Mouse (Mus musculus) adrenal gland (tissue): ENCODE data around the gene Klf1.

Experiments used
- intact Hi-C: fragments of 180-260 bp; cut with DNase I; formaldehyde crosslinking; loops from one replicate; pipeline ENCODE4 v1.15.1; 2025
- long read RNA-seq, 2 experiments: library from polyadenylated mRNA; unstranded; transcript quantifications; one replicate each; pipeline ENCODE4 v2.0.0; 2020; ENCODE audit warnings: borderline replicate concordance in 1 of 2; ENCODE audit not compliant: insufficient replicate concordance in 1 of 2

The Klf1 gene
- long read RNA-seq, experiment 1 = 0 reads
- long read RNA-seq, experiment 2 = 0 reads

DNA sequence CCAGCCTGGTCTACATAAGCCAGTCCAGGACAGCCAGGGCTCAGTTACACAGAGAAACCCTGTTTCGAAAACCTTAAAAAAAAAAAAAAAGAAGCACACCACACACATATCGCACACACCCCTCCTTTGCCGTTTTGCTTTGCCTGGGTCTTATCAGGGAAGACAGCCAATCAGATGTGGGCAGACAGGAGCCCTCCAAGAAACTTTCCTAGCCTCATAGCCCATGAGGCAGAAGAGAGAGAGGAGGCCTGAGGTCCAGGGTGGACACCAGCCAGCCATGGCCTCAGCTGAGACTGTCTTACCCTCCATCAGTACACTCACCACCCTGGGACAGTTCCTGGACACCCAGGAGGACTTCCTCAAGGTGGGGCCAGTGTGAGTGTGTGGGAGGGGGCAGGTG is at the start of gene Klf1:
TSS of gene Klf1 (plus strand) at position 177 of the 400 bp plus-strand sequence.
- intact Hi-C loops = no loop called here

DNA sequence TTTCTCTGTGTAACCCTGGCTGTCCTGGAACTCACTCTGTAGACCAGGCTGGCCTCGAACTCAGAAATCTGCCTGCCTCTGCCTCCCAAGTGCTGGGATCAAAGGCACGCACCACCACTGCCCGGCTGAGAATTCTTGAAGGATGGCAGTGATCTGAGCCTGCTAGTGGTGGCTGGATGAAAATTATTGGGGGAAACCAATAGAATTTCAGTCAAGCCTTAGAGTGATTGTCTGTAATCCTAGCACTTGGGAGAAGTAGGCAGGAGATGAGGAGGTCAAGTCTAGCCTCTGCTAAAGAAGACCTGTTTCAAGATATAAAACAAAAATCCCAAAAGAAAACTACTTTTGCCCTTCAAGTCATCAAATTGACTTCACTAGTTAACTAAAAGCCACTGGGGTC is 45.3 kb upstream of the Klf1 start:
- intact Hi-C loops = no loop called here

DNA sequence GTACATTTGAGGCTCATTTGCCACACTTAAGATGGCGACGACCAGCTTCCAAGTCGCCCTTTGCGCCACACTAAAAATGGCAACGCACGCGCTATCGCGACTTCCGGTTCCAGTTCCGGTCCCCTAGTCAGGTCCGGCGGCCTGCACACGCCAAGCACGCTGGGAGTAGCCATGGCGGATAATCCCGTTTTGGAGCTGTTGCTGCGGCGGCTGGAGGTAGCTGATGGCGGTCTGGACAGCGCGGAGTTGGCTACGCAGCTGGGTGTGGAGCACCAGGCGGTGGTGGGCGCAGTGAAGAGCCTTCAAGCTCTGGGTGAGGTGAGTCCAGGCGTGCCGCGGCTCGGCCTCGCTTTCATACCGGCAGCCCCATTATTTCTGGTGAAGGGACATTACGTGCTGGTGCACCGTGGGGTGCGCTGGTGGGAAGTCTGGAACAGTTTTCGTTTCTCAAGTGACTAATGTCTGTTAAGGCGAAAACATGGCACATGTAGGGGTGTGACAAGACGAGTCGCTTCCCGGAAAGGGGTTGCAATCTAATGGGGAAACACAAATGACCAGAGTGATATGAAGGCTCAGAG is 44.8 kb upstream of the Klf1 start, which contains the start of gene Farsa:
TSS of gene Farsa (plus strand) at position 126 of the 578 bp plus-strand sequence.
- intact Hi-C loops = no loop called here

DNA sequence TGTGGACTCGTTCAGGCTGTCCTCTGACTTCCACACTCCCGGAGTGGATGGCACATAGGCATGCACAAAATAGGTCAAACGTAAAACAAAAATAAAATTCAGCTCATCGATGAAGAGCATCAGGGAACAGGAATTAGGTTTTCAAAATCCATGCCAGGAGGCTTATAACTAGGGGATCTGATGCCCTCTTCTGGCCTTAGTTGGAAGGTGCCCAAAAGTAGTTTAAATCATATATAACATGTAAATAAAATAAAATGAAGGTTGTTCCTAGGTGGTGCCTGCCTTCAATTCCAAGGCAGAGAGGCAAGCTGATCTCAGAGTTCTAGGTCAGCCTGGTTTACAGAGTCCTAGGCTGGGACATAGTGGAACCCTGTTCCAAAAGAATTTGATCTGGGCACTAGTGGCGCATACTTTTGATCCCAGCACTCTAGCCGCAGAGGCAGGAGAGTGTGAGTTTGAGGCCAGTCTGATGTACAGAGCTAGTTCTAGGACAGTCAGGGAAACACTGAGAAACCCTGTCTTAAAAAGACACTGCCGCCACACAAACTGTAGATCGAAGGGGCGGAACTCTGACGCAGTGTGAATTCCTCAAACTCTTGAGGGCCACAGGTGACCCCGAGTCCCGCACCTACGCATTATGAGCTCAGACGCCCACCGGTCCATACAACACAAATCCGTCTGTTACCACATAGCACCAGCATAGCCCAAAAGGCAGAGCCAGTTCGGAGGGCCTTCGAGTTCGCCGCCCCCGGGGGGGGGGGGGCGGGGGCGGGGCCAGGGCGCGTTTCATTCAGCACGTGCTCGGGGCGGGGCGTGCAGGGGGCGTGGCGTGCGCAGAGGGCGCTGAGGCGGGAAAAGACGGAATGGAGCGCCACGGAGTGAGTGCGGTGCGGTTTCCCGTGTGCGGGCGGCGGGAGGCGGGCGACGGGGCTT is 30.1 kb upstream of the Klf1 start, which contains the start of gene Syce2:
TSS of gene Syce2 (plus strand) at position 736 of the 933 bp plus-strand sequence.
- intact Hi-C loops = no loop called here

DNA sequence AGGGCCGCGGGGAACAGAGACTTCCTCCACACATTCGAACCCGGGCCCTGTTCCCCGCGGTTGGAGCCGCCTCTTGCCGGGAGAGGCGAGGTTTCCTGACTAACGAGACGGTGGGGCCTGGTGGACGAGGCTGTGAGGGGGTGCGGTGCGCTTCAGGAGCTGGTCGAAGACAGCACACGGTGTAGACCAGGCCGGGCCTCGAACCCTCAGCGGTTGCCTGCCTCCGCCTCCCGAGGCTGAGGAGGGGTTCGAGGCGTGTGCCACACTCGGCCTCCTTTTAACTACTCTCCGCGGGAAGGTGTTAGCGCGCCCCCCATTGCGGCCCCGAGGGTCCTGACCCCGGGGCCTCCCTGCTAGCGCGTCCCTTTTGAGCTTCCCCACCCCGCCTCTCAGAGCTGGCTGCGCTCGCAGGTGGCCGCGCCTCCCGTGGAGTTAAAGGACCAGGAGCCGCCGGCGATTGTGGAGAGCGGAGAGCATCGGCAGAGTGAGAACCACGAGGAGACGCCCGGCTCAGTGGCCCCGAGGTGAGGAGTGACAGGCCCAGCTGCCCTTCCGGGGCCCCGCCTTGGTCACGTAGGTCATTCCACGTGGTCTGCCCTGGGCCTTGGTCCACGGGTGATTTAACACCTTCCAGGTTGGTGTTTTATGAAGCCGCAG is 29.3 kb upstream of the Klf1 start:
- intact Hi-C loops = no loop called here

DNA sequence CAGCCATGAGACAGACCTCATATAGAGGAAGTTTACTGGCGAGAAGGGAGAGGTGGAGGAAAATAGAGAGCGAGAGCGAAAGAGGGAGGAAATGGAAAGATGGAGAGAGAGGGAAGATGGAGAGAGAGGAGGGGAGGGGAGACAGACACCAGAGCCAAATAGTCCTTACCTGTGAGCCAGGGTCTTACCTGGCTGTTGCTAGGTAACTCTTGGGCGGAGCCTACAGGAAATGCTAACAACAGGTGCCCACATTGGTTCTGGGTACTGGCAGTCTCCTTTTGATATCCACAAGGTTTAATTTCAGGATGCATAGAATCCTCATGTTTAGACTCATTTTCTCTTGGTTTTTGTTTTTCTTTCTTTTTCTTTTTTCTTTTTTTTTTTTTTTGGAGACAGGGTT is 28.7 kb upstream of the Klf1 start:
- intact Hi-C loops = no loop called here

DNA sequence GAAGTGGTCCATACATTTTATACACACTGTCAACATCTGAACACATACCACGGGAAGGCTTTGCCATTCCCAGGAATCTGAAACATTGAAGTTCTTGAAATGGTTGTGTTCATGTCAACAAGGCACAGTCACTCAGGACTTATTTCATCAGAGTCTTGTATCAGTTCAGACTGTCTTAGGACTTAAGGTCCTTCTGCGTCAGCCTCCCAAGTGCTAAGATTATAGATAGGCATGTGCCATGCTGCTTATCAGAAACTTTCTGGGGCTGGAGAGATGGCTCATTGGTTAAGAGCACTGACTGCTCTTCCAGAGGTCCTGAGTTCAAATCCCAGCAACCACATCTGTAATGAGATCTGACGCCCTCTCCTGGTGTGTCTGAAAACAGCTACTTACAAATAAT is 27.4 kb upstream of the Klf1 start:
- intact Hi-C loops = no loop called here

DNA sequence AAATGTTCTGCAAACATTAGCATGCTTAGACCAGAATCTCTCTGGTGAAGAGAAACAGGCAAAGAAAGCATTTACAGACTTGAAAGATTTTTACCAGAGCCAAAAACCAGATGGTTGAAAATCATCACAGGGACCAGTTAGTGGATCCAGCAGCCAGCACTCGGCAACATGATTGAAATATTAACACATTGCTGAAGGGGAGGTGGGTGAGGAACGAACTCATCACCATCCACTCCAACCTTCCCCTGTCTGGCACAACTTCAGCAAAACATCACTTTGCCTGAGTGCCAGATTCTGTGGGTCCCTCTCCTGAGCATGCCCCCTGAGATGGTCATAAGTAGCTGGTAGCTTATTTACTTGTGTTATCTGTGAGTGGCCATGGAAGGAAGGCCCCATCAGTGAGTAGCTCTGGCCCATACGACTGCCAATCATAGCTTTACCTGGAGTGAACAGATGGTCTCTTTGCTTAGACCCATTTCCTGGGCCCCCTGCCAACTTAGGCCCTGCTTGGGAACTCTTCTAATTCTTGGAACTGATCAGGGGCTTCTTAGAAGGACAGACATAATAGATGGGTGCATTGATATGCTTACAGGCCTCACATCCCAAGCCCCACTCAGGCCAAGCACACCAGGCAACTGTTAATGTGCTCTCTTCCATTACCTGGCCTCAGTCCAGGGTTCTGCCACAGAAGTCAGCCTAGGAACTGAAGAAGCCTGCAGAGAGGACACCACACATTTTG is 24.3 kb upstream of the Klf1 start:
- intact Hi-C loops = no loop called here

DNA sequence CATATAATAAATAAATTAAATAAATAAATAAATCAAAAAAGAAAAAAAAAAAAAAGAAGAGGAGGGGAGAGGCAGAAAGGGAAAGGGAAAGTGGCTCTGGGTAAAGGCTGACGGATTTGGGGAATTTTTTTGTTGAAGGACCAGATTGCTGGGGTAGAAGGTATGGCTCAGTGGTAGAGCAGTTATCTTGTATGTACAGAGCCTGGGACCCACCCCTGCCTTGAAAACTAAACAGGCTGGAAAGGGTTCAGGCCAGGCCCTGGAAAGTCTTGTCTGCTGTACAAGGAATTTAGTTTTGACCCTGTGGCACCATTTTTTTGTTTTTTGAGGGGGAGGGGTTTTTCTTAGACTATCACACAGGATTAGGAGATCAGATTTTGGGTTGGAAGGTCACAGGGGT is 22.8 kb upstream of the Klf1 start:
- intact Hi-C loops = no loop called here

DNA sequence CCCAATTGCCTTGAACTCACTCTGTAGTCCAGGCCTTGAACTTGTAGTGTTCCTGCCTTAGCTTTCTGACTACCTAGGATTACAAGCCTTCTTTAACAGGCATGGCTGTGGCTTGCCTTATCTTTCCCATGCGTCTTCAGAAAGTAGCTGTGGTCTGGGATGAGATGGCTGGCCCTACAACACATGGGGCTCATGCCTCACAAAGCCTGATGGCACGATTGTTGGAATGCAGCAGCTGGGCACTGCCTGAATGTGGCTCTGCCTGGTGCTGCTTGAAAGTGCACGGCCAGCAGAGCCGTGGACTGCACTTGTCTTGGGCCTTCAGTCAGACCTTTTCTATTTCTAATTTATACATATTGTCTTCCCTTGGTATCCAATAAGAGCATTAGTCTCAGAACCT is 17.0 kb upstream of the Klf1 start:
- intact Hi-C loops = no loop called here

DNA sequence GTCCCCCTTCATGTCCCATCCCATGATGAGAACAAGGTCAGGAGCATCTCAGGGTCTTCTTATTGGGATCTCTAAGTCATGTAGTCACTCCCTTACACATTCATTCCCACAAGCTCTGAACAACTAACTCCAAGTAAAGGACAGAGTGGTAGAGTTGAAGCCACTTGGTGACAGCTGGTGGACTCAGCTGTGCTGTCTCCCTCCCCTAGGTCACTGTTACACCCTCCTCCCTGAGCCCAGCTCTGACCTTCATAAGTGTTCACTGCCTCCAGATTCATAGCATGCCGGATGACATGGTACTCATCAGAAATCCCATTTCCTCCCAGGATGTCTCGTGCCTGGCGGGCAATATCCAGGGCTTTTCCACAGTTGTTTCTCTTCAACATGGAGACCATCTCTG is 13.4 kb upstream of the Klf1 start:
- intact Hi-C loops = no loop called here

DNA sequence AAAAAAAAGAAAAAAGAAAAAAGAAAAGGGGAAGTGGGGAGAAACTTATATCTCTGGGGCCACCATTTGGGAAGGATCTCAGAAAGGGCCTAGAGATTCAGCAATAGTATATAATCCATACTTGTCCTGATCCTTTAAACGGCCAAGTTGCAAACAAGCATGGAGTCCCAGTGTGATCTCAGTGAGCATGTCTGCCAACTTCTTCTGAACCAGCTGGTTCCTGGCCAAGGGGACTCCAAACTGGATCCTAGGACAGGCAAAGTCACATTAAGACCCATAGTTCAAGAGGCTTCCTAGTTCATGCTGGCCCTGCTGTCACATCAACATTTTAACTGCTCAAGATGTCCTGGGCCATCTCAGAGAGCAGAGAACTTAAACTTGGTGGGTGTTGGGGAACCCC is 12.6 kb upstream of the Klf1 start:
- intact Hi-C loops = no loop called here

DNA sequence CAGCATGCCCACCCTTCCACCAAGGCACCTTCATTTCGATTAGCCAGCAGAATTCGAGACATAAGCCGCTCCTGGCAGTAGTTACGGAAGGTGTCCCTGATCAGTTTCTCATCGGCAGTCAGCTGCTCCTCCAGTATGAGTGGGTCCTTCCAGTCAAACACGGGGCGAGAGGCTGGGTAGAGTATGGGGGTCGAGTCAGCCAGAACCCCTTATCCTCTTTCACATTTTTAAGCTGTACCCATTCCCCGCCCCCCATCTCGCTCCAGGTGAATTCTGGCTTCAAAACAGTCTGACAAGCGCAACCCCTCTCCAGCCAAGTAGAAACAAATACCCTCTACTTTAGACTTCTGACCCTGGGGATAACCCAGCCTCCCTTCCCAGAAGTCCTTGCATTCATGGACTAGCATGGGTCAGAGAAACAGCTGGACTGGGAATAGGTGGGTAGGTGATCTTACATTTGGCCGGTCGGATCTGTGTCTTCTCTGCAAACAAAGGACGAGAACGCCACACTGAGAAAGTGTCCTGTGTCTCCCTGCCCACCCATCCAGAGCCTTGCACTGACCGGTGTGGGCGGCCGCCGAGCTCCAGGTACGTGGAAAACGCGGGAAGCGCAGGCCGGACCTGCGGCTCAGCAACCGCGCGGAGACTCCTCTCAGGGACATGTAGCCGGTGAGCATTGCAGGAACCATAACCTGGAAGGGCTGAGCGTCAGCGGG is 8.6 kb upstream of the Klf1 start:
- intact Hi-C loops = no loop called here

DNA sequence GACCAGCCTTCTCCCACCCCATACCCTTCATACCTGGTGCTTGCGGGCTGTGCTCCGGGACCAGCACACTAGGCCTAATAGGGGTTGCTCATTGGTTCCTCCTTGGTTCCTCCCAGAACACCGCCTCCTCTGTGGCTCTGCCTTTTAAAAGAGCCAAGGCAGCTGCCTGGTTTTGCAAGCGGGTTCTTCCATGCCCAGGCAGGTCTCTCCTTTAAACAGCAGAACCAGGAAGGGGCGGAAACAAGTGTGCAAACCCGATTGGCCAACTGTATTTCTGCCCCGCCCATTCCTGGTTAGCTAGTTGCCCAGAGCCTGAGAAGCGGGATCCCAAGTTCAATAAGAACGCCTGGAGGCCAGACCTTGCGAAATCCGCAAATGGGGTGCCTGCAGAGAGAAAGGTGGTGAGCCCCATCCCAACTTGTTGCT is 8.0 kb upstream of the Klf1 start, which contains the start of gene Gcdh:
TSS of gene Gcdh (minus strand) at position 213 of the 426 bp plus-strand sequence.
- intact Hi-C loops = no loop called here

DNA sequence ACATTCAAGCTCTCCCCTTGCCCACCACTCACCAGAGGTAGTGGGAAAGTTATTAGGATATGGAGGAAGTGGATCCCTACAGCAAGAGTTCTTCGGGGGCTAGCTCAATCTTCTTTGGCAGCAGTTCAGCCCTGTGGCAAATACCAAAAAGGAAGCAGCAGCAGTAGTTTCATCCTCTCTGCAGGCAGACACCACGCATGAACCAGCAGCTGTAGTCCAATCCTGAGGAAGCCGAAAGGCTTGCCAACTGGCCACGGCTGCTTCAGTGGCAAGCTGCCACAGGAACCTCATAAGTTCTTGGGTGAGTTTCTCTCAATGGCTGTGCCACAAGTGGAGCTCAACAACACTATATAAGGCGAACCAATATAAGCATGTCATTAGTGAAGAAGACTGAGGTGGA is 5.8 kb upstream of the Klf1 start:
- intact Hi-C loops = no loop called here

DNA sequence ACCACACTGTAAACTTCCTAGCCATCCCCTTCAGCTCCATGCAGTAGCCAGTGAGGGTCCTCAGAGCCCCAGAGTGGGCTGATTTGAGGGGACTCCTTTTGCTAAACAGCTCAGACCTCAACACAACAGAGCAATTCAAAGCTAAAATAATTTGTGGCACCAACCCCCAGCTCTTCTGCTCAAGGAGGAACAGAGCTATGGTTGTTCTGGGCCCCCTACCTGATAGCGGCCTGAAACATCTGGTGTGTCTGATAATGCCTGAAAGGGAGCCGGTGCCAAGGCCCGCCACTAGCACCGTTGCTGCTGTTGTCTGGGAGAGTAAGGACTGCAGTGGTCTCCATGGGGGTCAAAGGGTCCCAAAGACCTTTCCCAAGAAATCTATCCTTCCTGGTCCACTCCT is 657 bp upstream of the Klf1 start:
- intact Hi-C loops = no loop called here

DNA sequence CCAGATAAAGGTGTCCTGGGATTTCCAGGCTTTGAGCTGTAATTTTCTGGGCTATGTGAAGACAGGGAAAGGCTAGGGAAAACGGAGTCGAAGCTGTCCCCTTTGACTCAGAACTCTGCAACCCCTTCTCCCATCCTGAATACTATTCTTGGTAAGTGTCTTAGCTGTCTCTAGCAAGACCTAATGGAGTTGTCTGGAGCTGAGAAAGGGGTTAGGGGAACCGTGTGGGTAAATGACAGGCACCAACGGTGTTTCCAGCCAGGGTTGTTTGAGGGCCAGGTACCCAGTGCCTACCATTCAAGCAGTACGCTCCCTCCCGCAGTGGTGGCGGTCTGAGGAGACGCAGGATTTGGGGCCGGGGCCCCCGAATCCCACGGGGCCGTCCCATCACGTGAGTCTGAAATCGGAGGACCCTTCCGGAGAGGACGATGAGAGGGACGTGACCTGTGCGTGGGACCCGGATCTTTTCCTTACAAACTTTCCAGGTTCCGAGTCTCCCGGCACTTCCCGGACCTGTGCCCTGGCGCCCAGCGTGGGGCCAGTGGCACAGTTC is 715 bp downstream of the Klf1 start:
- intact Hi-C loops = no loop called here

DNA sequence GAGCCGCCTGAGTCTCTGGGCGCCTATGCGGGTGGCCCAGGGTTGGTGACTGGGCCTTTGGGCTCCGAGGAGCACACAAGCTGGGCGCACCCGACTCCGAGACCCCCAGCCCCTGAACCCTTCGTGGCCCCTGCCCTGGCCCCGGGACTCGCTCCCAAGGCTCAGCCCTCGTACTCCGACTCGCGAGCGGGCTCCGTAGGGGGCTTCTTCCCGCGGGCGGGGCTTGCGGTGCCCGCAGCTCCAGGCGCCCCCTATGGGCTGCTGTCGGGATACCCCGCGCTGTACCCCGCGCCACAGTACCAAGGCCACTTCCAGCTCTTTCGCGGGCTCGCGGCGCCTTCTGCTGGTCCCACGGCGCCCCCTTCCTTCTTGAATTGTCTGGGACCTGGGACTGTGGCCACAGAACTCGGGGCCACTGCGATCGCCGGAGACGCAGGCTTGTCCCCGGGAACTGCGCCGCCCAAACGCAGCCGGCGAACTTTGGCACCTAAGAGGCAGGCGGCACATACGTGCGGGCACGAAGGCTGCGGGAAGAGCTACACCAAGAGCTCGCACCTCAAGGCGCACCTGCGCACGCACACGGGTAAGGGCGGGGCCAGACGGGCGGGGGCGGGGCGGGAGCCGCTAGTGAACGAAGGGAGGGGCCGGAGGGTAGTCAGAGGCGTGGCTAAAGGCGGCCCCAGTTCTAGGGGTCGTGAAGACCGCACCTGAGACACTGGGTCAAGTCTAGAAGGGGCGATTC is 1.4 kb downstream of the Klf1 start:
- intact Hi-C loops = no loop called here

DNA sequence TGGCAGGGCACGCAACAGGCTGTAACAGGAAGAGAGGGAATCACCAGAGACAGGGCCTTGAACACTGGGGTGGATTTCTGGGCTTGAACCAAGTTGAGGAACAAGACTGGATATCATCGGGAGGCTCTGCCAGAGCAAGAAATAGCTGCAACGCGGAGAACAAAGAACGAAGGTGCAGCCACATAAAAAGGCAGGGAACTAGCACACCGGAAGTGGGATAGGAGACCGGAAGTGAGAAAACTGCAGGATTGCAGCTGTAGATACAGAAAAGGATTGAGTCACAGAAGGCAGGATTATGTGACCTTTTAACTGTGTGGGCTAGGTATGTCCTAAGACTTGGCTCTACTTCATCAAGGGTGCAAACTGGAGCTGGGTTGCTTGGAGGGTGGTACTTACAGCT is 2.6 kb downstream of the Klf1 start:
- intact Hi-C loops = no loop called here

DNA sequence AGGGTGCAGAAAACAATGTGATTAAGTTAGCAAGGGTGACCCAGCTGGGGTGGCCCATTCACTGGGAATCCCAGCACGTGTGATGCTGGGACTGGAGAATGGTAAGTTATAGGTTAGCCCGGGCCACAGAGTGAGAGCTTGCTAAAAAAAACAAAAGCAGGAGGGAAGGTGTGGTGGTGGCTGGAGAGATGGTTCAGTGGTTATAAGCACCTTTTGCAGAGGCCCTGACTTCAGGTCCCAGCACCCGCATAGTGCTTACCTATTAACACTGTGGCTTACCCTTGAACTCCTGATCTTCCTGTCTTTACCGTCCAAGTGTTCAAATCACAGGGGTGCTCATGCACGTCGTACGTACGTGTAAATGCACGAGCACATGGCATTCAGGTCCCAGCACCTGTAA is 5.3 kb downstream of the Klf1 start:
- intact Hi-C loops = no loop called here
